Mouse (Mus musculus): Measurements from ENCODE around the gene Rhox4c.
"Not testable (repeated sequence)": the region's sequence is repeated elsewhere in the genome, so short reads cannot be mapped to it uniquely, and the experiment has no call there.

GRCm38 (mm10) chrX:37530152-37530551 lies 50.0 kb downstream of the Rhox4c start, which contains the start of gene Rhox2e:
- TF ChIP-seq FLI1 (IDR thresholded peaks at IDR 0.05; ENCODE audit: low read length); GATA1 (IDR thresholded peaks at IDR 0.05; ENCODE audit: borderline replicate concordance, low read length): not testable (repeated sequence)

Data from megakaryocyte, embryonic 14.5 days (primary cell).